Mouse (Mus musculus) kidney, embryonic 15.5 days (tissue): ENCODE results near the gene Gtf3c1. TPM values are rescaled to one million over a fixed set of nuclear protein-coding genes. Genes with fewer than 3 reads are reported as not detected.

Experiments used
- ATAC-seq: fragments of 200-750 bp; cut with Nextera tagmentation; replicated peaks from 2 replicates; pipeline ENCODE4 v1.8.0; 2017; ENCODE audit warnings: moderate TSS enrichment; ENCODE audit not compliant: low FRiP score
- H3K27ac ChIP-seq: fragments of 300-500 bp; sonication (generic); 2 replicates; pipeline ENCODE4 v1.5.1; 2015; ENCODE audit warnings: mild to moderate bottlenecking, inconsistent platforms
- H3K27me3 ChIP-seq: fragments of 300-500 bp; sonication (generic); 2 replicates; pipeline ENCODE4 v1.6.1; 2015; ENCODE audit warnings: inconsistent platforms
- H3K36me3 ChIP-seq: fragments of 300-500 bp; sonication (generic); 2 replicates; pipeline ENCODE4 v1.6.1; 2015; ENCODE audit warnings: inconsistent platforms
- H3K4me1 ChIP-seq: fragments of 300-500 bp; sonication (generic); 2 replicates; pipeline ENCODE4 v1.6.1; 2015; ENCODE audit warnings: inconsistent platforms
- H3K4me2 ChIP-seq: fragments of 300-500 bp; sonication (generic); 2 replicates; pipeline ENCODE4 v1.6.1; 2015; ENCODE audit warnings: moderate library complexity, mild to moderate bottlenecking, inconsistent platforms
- H3K4me3 ChIP-seq: fragments of 300-500 bp; sonication (generic); replicated peaks from 2 replicates; pipeline ENCODE4 v1.5.1; 2015; ENCODE audit warnings: mild to moderate bottlenecking, inconsistent platforms
- H3K9ac ChIP-seq: fragments of 300-500 bp; sonication (generic); 2 replicates; pipeline ENCODE4 v1.6.1; 2015; ENCODE audit warnings: mild to moderate bottlenecking, inconsistent platforms
- H3K9me3 ChIP-seq: fragments of 300-500 bp; sonication (generic); replicated peaks from 2 replicates; pipeline ENCODE4 v1.6.1; 2016; ENCODE audit warnings: inconsistent platforms
- WGBS: fragments of 180-500 bp; shearing (Covaris S2); methylation state at CpG from one replicate; pipeline ENCODE4 v1.1.7; 2015; ENCODE audit warnings: mixed read lengths; 5-methylcytosine and 5-hydroxymethylcytosine counted together
- polyA plus RNA-seq: library from polyadenylated mRNA; unstranded; fragments of >200 nt; fragmentation: Nextera tagmentation; extraction: Ambion mirVana; gene quantifications from 2 replicates; pipeline ENCODE4 v1.2.1, GENCODE M21; 2015

The Gtf3c1 gene
- polyA plus RNA-seq, 1 experiment from 2014 or later = 30.6 TPM

GRCm38 (mm10) chr7:125690516-125690915, 17.1 kb downstream of the Gtf3c1 start:
- H3K4me1 ChIP-seq = no peaks in the 10 kb centered on the region
- H3K4me2 ChIP-seq = no peak overlapping the region
- no peaks in the 10 kb centered on the region for H3K27me3 ChIP-seq
- no peak for ATAC-seq
- no peaks in the 10 kb centered on the region for H3K9me3 ChIP-seq
- H3K27ac ChIP-seq = no peak overlapping the region
- peaks cover 93% of the 10 kb centered on the region for H3K36me3 ChIP-seq
- 76% methylated on average over 4 of the region's 4 CpGs for WGBS
- H3K4me3 ChIP-seq = no peak overlapping the region
- H3K9ac ChIP-seq = no peak overlapping the region

- Histone ChIP-seq H3K27me3 (no peaks in the 10 kb centered on the region), H3K9me3 (no peaks in the 10 kb centered on the region), H3K9ac (no peak overlapping the region), H3K36me3 (peaks cover 91% of the 10 kb centered on the region), H3K27ac (no peak overlapping the region), H3K4me3 (no peak overlapping the region), H3K4me1 (no peaks in the 10 kb centered on the region), H3K4me2 (no peak overlapping the region)
- 84% methylated on average over 9 of the region's 9 CpGs for WGBS
- no peak for ATAC-seq
These were observed 27.6 kb downstream of the Gtf3c1 start for GRCm38 (mm10) chr7:125679936-125680335.

GRCm38 (mm10) chr7:125678756-125679155, 28.8 kb downstream of the Gtf3c1 start:
- no peaks in the 10 kb centered on the region for H3K4me1 ChIP-seq
- no peaks in the 10 kb centered on the region for H3K9me3 ChIP-seq
- H3K36me3 ChIP-seq = peaks cover 95% of the 10 kb centered on the region
- ATAC-seq = peak; percentile 60; the same call in 1 of the 2 replicates
- no peaks in the 10 kb centered on the region for H3K27me3 ChIP-seq
- WGBS = 67% methylated on average over 8 of the region's 8 CpGs
- H3K9ac ChIP-seq = no peak overlapping the region
- peak overlapping the region; percentile 42 for H3K27ac ChIP-seq
- no peak overlapping the region for H3K4me3 ChIP-seq
- H3K4me2 ChIP-seq = no peak overlapping the region

- H3K36me3 ChIP-seq = peaks cover 100% of the 10 kb centered on the region
- no peaks in the 10 kb centered on the region for H3K9me3 ChIP-seq
- no peaks in the 10 kb centered on the region for H3K27me3 ChIP-seq
- 91% methylated on average over 2 of the region's 2 CpGs for WGBS
- no peak overlapping the region for H3K4me3 ChIP-seq
- H3K4me2 ChIP-seq = no peak overlapping the region
- H3K27ac ChIP-seq = no peak overlapping the region
- no peak overlapping the region for H3K9ac ChIP-seq
- no peak for ATAC-seq
- no peaks in the 10 kb centered on the region for H3K4me1 ChIP-seq
These were observed 32.7 kb downstream of the Gtf3c1 start for GRCm38 (mm10) chr7:125674916-125675315.

- ATAC-seq = no peak
- H3K27ac ChIP-seq = no peak overlapping the region
These were observed 36.2 kb downstream of the Gtf3c1 start for GRCm38 (mm10) chr7:125671396-125671795.

GRCm38 (mm10) chr7:125670865-125671264, 36.7 kb downstream of the Gtf3c1 start:
- 85% methylated on average over 6 of the region's 6 CpGs for WGBS
- no peak for ATAC-seq
- no peak overlapping the region for H3K4me3 ChIP-seq
- no peaks in the 10 kb centered on the region for H3K27me3 ChIP-seq
- no peak overlapping the region for H3K27ac ChIP-seq
- no peaks in the 10 kb centered on the region for H3K4me1 ChIP-seq
- H3K9me3 ChIP-seq = no peaks in the 10 kb centered on the region
- H3K9ac ChIP-seq = no peak overlapping the region
- no peak overlapping the region for H3K4me2 ChIP-seq
- H3K36me3 ChIP-seq = peaks cover 100% of the 10 kb centered on the region

More at GRCm38 (mm10) chr7:125671396-125671795, 36.2 kb downstream of the Gtf3c1 start:
- H3K36me3 ChIP-seq = peaks cover 100% of the 10 kb centered on the region
- H3K4me2 ChIP-seq = no peak overlapping the region
- no peak overlapping the region for H3K9ac ChIP-seq
- WGBS = 73% methylated on average over 8 of the region's 8 CpGs
- H3K4me3 ChIP-seq = no peak overlapping the region
- no peaks in the 10 kb centered on the region for H3K27me3 ChIP-seq
- no peaks in the 10 kb centered on the region for H3K4me1 ChIP-seq
- H3K9me3 ChIP-seq = no peaks in the 10 kb centered on the region

GRCm38 (mm10) chr7:125663654-125664053, 43.9 kb downstream of the Gtf3c1 start:
- no peak overlapping the region for H3K4me3 ChIP-seq
- no peaks in the 10 kb centered on the region for H3K4me1 ChIP-seq
- no peak for ATAC-seq
- no peak overlapping the region for H3K4me2 ChIP-seq
- no peaks in the 10 kb centered on the region for H3K27me3 ChIP-seq
- WGBS = 87% methylated on average over 3 of the region's 3 CpGs
- no peak overlapping the region for H3K9ac ChIP-seq
- H3K27ac ChIP-seq = no peak overlapping the region
- H3K9me3 ChIP-seq = no peaks in the 10 kb centered on the region
- peaks cover 99% of the 10 kb centered on the region for H3K36me3 ChIP-seq

- no peak overlapping the region for H3K27ac ChIP-seq
- H3K9ac ChIP-seq = no peak overlapping the region
- H3K4me1 ChIP-seq = no peaks in the 10 kb centered on the region
- WGBS = 90% methylated on average over 6 of the region's 6 CpGs
- ATAC-seq = no peak
- H3K4me2 ChIP-seq = no peak overlapping the region
- H3K4me3 ChIP-seq = no peak overlapping the region
- no peaks in the 10 kb centered on the region for H3K9me3 ChIP-seq
- H3K27me3 ChIP-seq = no peaks in the 10 kb centered on the region
- peaks cover 99% of the 10 kb centered on the region for H3K36me3 ChIP-seq
These were observed 50.1 kb downstream of the Gtf3c1 start for GRCm38 (mm10) chr7:125657511-125657910.

GRCm38 (mm10) chr7:125649013-125649412, 58.6 kb downstream of the Gtf3c1 start:
- H3K4me1 ChIP-seq = no peaks in the 10 kb centered on the region
- 94% methylated on average over 1 of the region's 1 CpGs for WGBS
- ATAC-seq = no peak

GRCm38 (mm10) chr7:125645413-125645812, 62.2 kb downstream of the Gtf3c1 start:
- Histone ChIP-seq H3K9me3 (no peaks in the 10 kb centered on the region), H3K9ac (no peak overlapping the region), H3K27ac (no peak overlapping the region), H3K27me3 (no peaks in the 10 kb centered on the region), H3K36me3 (peaks cover 100% of the 10 kb centered on the region), H3K4me2 (no peak overlapping the region), H3K4me1 (no peaks in the 10 kb centered on the region), H3K4me3 (no peak overlapping the region)
- no peak for ATAC-seq
- 91% methylated on average over 7 of the region's 7 CpGs for WGBS

More at GRCm38 (mm10) chr7:125649013-125649412, 58.6 kb downstream of the Gtf3c1 start:
- Histone ChIP-seq H3K36me3 (peaks cover 100% of the 10 kb centered on the region), H3K27ac (no peak overlapping the region), H3K4me3 (no peak overlapping the region), H3K27me3 (no peaks in the 10 kb centered on the region), H3K9me3 (no peaks in the 10 kb centered on the region), H3K4me2 (no peak overlapping the region), H3K9ac (no peak overlapping the region)

GRCm38 (mm10) chr7:125643880-125644279, 63.7 kb downstream of the Gtf3c1 start:
- no peak overlapping the region for H3K9ac ChIP-seq
- no peak overlapping the region for H3K4me2 ChIP-seq
- no peak for ATAC-seq
- 0 out of 2 replicates have a peak, but pooled peaks cover 4% of the 10 kb centered on the region for H3K4me1 ChIP-seq
- H3K27ac ChIP-seq = no peak overlapping the region
- no peaks in the 10 kb centered on the region for H3K9me3 ChIP-seq
- H3K27me3 ChIP-seq = no peaks in the 10 kb centered on the region
- WGBS = 79% methylated on average over 6 of the region's 6 CpGs
- H3K4me3 ChIP-seq = no peak overlapping the region
- peaks cover 99% of the 10 kb centered on the region for H3K36me3 ChIP-seq

- Histone ChIP-seq H3K4me3 (no peak overlapping the region), H3K36me3 (peaks cover 50% of the 10 kb centered on the region), H3K27me3 (no peaks in the 10 kb centered on the region), H3K27ac (peak overlapping the region; percentile 45; the same call in 1 of the 2 replicates), H3K4me2 (no peak overlapping the region), H3K4me1 (peaks cover 9% of the 10 kb centered on the region; the same call in 1 of the 2 replicates), H3K9ac (no peak overlapping the region), H3K9me3 (no peaks in the 10 kb centered on the region)
- 38% methylated on average over 9 of the region's 9 CpGs for WGBS
- ATAC-seq = peak; percentile 52
These were observed 68.7 kb downstream of the Gtf3c1 start for GRCm38 (mm10) chr7:125638870-125639386.

- Histone ChIP-seq H3K4me1 (peaks cover 9% of the 10 kb centered on the region; the same call in 1 of the 2 replicates), H3K9ac (no peak overlapping the region), H3K27me3 (no peaks in the 10 kb centered on the region), H3K36me3 (peaks cover 44% of the 10 kb centered on the region), H3K9me3 (no peaks in the 10 kb centered on the region), H3K4me3 (no peak overlapping the region), H3K27ac (no peak overlapping the region), H3K4me2 (no peak overlapping the region)
- WGBS = 66% methylated on average over 6 of the region's 6 CpGs
- no peak for ATAC-seq
These were observed 69.2 kb downstream of the Gtf3c1 start for GRCm38 (mm10) chr7:125638376-125638775.
